Mouse (Mus musculus): ENCODE results near the gene Gm10553. TPM values are rescaled to one million over a fixed set of nuclear protein-coding genes. Genes with fewer than 3 reads are reported as not detected.

The Gm10553 gene
- total RNA-seq, 2 experiments from 2014 or later: not detected

Other genes starting within 250 kb of the Gm10553 start
- gene Slc16a14, start 165.0 kb upstream of the Gm10553 start, total RNA-seq (2021): 1 to 10 TPM in 1 of 2 experiments, under 1 TPM in 1; 0.66 to 1.4 TPM
- gene A530032D15Rik, start 9.7 kb downstream of the Gm10553 start, total RNA-seq (2021): 1 to 10 TPM in 1 of 2 experiments, under 1 TPM in 1; 0.70 to 1.1 TPM
- gene C130026I21Rik, start 170.4 kb downstream of the Gm10553 start, total RNA-seq (2021): 1 to 10 TPM; 1.3 TPM

Measured in adrenal gland, postnatal 10 days (tissue).